Mouse (Mus musculus) kidney, embryonic 14.5 days (tissue): ENCODE data around the gene Vps50. TPM values are rescaled to one million over a fixed set of nuclear protein-coding genes. Genes with fewer than 3 reads are reported as not detected.
"Not testable (repeated sequence)": the region's sequence is repeated elsewhere in the genome, so short reads cannot be mapped to it uniquely, and the experiment has no call there.

Experiments
- ATAC-seq: fragments of 200-750 bp; cut with Nextera tagmentation; 2 replicates; pipeline ENCODE4 v1.8.0; 2017; ENCODE audit warnings: moderate number of reproducible peaks, mild to moderate bottlenecking, moderate TSS enrichment, moderate library complexity; ENCODE audit not compliant: low FRiP score, low TSS enrichment
- H3K27ac ChIP-seq: fragments of 300-500 bp; sonication (generic); 2 replicates; pipeline ENCODE4 v1.5.1; 2014; ENCODE audit warnings: low read depth, mild to moderate bottlenecking, low read length, moderate library complexity, mixed read lengths
- H3K27me3 ChIP-seq: fragments of 300-500 bp; sonication (generic); 2 replicates; pipeline ENCODE4 v1.6.1; 2014; ENCODE audit warnings: mild to moderate bottlenecking, low read length; ENCODE audit not compliant: control insufficient read depth, insufficient read depth
- H3K36me3 ChIP-seq: fragments of 300-500 bp; sonication (generic); 2 replicates; pipeline ENCODE4 v1.6.1; 2014; ENCODE audit warnings: low read length, mixed read lengths; ENCODE audit not compliant: control insufficient read depth, insufficient read depth
- H3K4me1 ChIP-seq: fragments of 300-500 bp; sonication (generic); 2 replicates; pipeline ENCODE4 v1.6.1; 2014; ENCODE audit warnings: low read length, mixed read lengths; ENCODE audit not compliant: control insufficient read depth, insufficient read depth
- H3K4me2 ChIP-seq: fragments of 300-500 bp; sonication (generic); replicated peaks from 2 replicates; pipeline ENCODE4 v1.6.1; 2014; ENCODE audit warnings: low read depth, mild to moderate bottlenecking, low read length
- H3K4me3 ChIP-seq: fragments of 300-500 bp; sonication (generic); 2 replicates; pipeline ENCODE4 v1.5.1; 2014; ENCODE audit warnings: mild to moderate bottlenecking, low read length
- H3K9ac ChIP-seq: fragments of 300-500 bp; sonication (generic); 2 replicates; pipeline ENCODE4 v1.6.1; 2014; ENCODE audit warnings: low read depth, mild to moderate bottlenecking, low read length, moderate library complexity
- H3K9me3 ChIP-seq: fragments of 300-500 bp; sonication (generic); 2 replicates; pipeline ENCODE4 v1.6.1; 2016; ENCODE audit warnings: low read length; ENCODE audit not compliant: control insufficient read depth
- WGBS: fragments of 180-500 bp; shearing (Covaris S2); extraction: QIAGEN DNeasy Blood & Tissue Kit; methylation state at CpG from one replicate; pipeline ENCODE4 v1.1.7; 2014; 5-methylcytosine and 5-hydroxymethylcytosine counted together
- polyA plus RNA-seq: library from polyadenylated mRNA; unstranded; fragments of >200 nt; fragmentation: Nextera tagmentation; extraction: Ambion mirVana; gene quantifications from 2 replicates; pipeline ENCODE4 v1.2.1, GENCODE M21; 2014

The Vps50 gene
- polyA plus RNA-seq, 1 experiment from 2014 or later = 33.1 TPM

DNA sequence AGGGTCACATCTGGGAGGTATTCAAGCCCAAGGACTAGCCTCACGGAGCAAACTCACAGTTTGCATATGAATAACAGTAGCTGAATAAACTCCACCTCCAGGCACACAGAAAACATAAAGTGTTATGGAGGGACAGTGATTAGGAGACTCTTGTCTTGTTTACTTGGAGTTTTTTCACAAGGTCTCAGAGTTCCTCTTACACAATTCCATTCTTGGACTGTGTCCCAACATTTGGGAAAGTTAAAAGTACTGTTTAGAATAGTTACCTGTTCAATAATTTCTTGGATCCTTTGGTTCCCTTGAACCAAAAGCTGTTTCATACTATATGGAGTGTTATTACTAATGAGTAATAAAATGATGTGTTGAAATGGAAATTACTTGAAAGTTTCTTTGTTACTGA is 46.8 kb downstream of the Vps50 start:
- no peaks in the 10 kb centered on the region for H3K27me3 ChIP-seq
- ATAC-seq = no peak
- H3K36me3 ChIP-seq = peaks cover 6% of the 10 kb centered on the region; the same call in 1 of the 2 replicates
- H3K4me3 ChIP-seq = no peak overlapping the region
- no peak overlapping the region for H3K4me2 ChIP-seq
- no peaks in the 10 kb centered on the region for H3K9me3 ChIP-seq
- no peak overlapping the region for H3K9ac ChIP-seq
- no peak overlapping the region for H3K27ac ChIP-seq
- no peaks in the 10 kb centered on the region for H3K4me1 ChIP-seq
- WGBS = 78% methylated on average over 1 of the region's 1 CpGs

DNA sequence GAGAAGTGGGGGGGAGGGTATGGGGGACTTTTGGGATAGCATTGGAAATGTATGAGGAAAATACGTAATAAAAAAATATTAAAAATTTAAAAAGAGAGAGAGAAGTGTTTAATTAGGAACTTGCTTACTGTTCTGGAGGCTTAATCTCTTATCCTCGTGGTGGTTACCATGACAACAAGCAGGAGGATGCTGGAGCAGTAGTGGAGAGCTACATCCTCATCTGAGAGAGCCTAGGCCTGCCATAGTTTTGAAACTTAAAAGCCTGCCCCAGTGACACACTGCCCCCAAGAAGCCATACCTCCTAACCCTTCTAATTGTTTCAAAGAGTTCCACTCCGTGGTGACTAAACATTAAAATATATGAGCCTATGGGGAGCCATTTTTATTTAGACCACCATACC is 50.8 kb downstream of the Vps50 start:
- ATAC-seq = no peak
- Histone ChIP-seq H3K9me3 (no peaks in the 10 kb centered on the region), H3K4me2 (no peak overlapping the region), H3K4me3 (no peak overlapping the region), H3K27ac (no peak overlapping the region), H3K27me3 (no peaks in the 10 kb centered on the region), H3K36me3 (peaks cover 3% of the 10 kb centered on the region; the same call in 1 of the 2 replicates), H3K4me1 (no peaks in the 10 kb centered on the region), H3K9ac (no peak overlapping the region)
- WGBS = 79% methylated on average over 3 of the region's 3 CpGs

DNA sequence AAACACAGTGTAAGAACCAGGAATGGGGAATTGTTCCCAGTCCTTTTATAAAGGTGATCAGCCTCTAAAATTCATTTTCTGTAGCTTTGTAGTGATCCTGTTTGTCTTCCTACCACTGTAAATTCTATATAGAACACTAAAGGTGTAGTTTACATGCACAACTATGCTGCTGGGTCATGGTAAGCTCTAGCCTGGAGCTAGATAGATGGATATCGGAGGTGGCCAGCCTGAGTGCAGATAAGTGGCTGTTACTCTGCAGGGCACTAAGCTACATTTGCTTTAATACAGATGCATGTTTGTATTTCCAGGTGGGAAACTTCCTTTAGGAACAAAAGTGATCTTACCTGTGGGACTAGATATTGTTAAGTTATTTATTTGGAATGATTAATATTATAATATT is 51.8 kb downstream of the Vps50 start:
- H3K27ac ChIP-seq = no peak overlapping the region
- no peak for ATAC-seq
- no peaks in the 10 kb centered on the region for H3K27me3 ChIP-seq
- WGBS = 92% methylated on average over 1 of the region's 1 CpGs
- no peak overlapping the region for H3K4me2 ChIP-seq
- H3K36me3 ChIP-seq = peaks cover 3% of the 10 kb centered on the region; the same call in 1 of the 2 replicates
- H3K9me3 ChIP-seq = no peaks in the 10 kb centered on the region
- no peak overlapping the region for H3K4me3 ChIP-seq
- no peaks in the 10 kb centered on the region for H3K4me1 ChIP-seq
- no peak overlapping the region for H3K9ac ChIP-seq

DNA sequence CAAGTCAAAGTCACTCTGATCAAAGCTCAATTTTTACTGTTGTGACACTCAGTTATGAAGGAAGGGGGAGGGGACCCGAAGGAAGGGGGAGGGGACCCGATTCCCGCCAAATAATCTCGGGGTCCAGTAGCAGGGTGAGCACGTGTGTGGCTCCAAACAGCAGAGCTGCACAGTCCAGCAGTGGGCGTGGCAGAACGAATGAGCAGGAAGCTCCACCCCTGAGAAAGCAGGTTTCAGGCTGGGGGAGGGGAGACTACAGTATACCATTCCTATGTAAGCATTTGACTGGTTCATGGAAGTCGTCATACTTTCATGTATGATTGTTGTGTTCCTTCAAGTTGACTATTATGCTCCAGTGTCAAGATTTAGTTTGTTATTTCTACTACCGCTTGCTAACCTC is 54.5 kb downstream of the Vps50 start:
- H3K4me3 ChIP-seq, H3K27me3 ChIP-seq, H3K4me1 ChIP-seq, H3K36me3 ChIP-seq, H3K9ac ChIP-seq, ATAC-seq, H3K4me2 ChIP-seq, H3K27ac ChIP-seq, H3K9me3 ChIP-seq: not testable (repeated sequence)
- 87% methylated on average over 9 of the region's 9 CpGs for WGBS

DNA sequence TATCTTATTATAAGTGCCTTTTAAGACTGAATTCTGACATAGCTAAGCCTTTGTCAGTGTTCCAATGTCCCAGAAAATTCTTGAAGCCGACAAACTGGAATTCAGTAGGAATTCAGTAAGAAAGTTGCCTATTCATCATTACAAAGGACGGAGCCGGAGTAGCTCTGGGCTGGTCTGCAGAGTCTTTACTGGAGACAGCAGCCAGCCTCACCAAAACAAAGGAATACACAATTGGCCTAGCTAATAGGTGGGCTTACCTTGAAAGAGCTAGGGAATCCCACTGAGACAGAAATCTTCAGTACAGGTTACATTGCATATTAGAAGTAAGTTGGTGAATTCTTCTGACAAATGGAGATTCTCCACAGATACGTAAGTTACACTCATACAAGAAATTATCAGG is 59.0 kb downstream of the Vps50 start:
- no peak overlapping the region for H3K4me2 ChIP-seq
- ATAC-seq = no peak
- H3K9ac ChIP-seq = no peak overlapping the region
- WGBS = 96% methylated on average over 4 of the region's 4 CpGs
- no peaks in the 10 kb centered on the region for H3K9me3 ChIP-seq
- H3K4me3 ChIP-seq = no peak overlapping the region
- H3K36me3 ChIP-seq = no peaks in the 10 kb centered on the region
- no peaks in the 10 kb centered on the region for H3K27me3 ChIP-seq
- no peak overlapping the region for H3K27ac ChIP-seq
- no peaks in the 10 kb centered on the region for H3K4me1 ChIP-seq

DNA sequence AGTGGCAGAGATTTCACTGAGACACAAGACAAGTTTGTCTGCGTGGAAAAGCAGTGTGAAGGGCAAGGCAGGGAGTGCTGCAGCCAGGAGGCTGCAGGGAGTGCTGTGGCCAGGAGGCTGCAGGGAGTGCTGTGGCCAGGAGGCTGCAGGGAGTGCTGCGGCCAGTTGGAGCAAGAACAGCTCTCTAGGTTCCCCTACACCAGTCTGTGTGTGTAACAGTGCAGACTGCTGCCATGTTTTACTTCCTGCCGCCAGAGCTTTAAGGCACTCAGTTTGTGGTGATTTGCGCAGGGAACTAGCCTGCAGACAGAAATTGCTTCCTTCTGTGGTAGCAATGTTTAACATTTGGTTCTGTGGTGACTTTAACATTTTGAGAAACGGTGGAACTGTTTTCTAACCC is 61.8 kb downstream of the Vps50 start:
- no peaks in the 10 kb centered on the region for H3K27me3 ChIP-seq
- no peaks in the 10 kb centered on the region for H3K9me3 ChIP-seq
- no peaks in the 10 kb centered on the region for H3K36me3 ChIP-seq
- no peaks in the 10 kb centered on the region for H3K4me1 ChIP-seq
- ATAC-seq = no peak
- no peak overlapping the region for H3K4me3 ChIP-seq
- no peak overlapping the region for H3K9ac ChIP-seq
- no peak overlapping the region for H3K27ac ChIP-seq
- WGBS = 67% methylated on average over 5 of the region's 5 CpGs
- no peak overlapping the region for H3K4me2 ChIP-seq

DNA sequence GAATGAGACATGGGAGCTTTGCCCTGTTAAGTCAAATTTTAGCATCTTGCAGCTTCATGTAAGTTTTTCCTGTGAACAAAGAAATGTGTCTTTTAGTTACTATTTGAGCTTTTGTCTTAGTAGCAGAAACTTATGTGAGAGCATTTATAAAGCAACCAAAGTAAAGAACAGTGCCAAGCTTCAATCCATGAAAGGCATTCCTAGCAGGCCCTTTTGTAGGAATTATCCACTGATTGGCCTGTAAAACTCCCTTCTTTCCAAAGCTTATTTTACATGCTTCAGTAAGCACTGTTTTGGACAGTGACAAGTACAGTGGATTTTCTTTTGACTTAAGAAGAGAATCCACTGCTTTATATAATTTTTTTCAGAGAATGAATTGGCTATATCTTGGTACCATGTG is 64.1 kb downstream of the Vps50 start:
- Histone ChIP-seq H3K4me1 (no peaks in the 10 kb centered on the region), H3K9ac (no peak overlapping the region), H3K27ac (no peak overlapping the region), H3K36me3 (peaks cover 5% of the 10 kb centered on the region; the same call in 1 of the 2 replicates), H3K4me2 (no peak overlapping the region), H3K27me3 (no peaks in the 10 kb centered on the region), H3K4me3 (no peak overlapping the region), H3K9me3 (no peaks in the 10 kb centered on the region)
- no peak for ATAC-seq

DNA sequence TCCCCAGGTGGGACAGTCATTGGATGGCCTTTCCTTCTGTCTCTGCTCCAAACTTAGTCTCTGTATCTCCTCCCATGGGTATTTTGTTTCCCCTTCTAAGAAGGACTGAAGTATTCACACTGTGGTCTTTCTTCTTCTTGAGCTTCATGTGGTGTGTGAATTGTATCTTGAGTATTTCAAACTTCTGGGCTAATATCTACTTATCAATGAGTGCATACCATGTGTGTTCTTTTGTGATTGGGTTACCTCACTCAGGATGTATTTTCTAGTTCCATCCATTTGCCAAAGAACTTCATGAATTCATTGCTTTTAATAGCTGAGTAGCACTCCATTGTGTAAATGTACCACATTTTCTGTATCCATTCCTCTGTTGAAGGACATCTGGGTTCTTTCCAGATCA is 65.9 kb downstream of the Vps50 start:
- H3K4me3 ChIP-seq, H3K9me3 ChIP-seq, H3K27me3 ChIP-seq, H3K9ac ChIP-seq, H3K4me1 ChIP-seq, H3K4me2 ChIP-seq, H3K27ac ChIP-seq, H3K36me3 ChIP-seq, ATAC-seq: not testable (repeated sequence)

DNA sequence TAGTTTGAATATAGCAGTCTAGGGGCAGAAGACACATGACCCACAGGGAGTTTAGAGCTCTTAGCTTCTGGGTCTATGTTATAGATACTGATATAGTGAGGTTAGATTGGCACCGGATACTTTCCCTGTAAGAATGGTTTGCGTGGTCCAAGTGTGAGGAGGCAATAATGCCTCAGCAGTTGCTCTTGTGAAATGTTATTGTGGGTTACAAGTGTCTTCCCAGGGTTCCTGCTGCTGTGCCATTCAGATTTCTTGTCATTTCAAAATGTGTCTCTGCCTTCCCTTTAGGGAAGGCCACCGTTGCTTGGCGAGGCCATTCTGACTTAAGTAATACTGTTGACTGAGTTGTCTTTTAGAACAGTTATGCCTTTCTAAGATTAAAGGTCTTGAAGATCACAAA is 66.8 kb downstream of the Vps50 start:
- no peak for ATAC-seq
- Histone ChIP-seq H3K4me3 (no peak overlapping the region), H3K4me2 (no peak overlapping the region), H3K36me3 (peaks cover 5% of the 10 kb centered on the region; the same call in 1 of the 2 replicates), H3K9me3 (no peaks in the 10 kb centered on the region), H3K9ac (no peak overlapping the region), H3K4me1 (no peaks in the 10 kb centered on the region), H3K27ac (no peak overlapping the region), H3K27me3 (no peaks in the 10 kb centered on the region)
- WGBS = 97% methylated on average over 4 of the region's 4 CpGs

DNA sequence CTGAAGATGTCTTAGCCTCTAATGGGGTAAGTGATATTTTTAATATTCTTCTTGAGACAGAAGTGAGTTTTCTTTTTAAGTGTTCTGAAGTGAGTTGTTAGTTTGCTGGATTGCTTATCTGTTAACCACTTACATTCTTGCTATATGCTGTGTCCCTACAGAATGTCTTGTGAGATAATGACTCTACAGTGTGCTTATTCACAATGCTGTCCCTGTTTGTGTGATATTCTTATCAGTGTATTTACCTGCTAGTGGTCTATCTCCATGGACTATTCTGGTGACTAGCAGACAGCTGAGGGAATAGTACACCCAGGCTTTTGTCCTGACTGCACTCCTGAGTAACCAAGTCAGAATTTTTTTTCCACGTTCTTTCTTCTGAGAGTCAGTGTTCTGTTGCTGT is 67.5 kb downstream of the Vps50 start:
- 97% methylated on average over 1 of the region's 1 CpGs for WGBS
- H3K27ac ChIP-seq = no peak overlapping the region
- ATAC-seq = no peak
- H3K4me3 ChIP-seq = no peak overlapping the region
- no peaks in the 10 kb centered on the region for H3K27me3 ChIP-seq
- H3K36me3 ChIP-seq = peaks cover 5% of the 10 kb centered on the region; the same call in 1 of the 2 replicates
- H3K4me2 ChIP-seq = no peak overlapping the region
- H3K9ac ChIP-seq = no peak overlapping the region
- H3K4me1 ChIP-seq = no peaks in the 10 kb centered on the region
- no peaks in the 10 kb centered on the region for H3K9me3 ChIP-seq
